Mouse (Mus musculus): ENCODE data around the gene Zbtb38. TPM values are rescaled to one million over a fixed set of nuclear protein-coding genes. Genes with fewer than 3 reads are reported as not detected.
A peak's percentile ranks its signal among the peaks of the same experiment; 100 is the strongest.

The Zbtb38 gene
- 22.7 and 24.7 TPM in 2 replicates for polyA plus RNA-seq (2014; fragmentation: Nextera tagmentation; extraction: Ambion mirVana)

DNA sequence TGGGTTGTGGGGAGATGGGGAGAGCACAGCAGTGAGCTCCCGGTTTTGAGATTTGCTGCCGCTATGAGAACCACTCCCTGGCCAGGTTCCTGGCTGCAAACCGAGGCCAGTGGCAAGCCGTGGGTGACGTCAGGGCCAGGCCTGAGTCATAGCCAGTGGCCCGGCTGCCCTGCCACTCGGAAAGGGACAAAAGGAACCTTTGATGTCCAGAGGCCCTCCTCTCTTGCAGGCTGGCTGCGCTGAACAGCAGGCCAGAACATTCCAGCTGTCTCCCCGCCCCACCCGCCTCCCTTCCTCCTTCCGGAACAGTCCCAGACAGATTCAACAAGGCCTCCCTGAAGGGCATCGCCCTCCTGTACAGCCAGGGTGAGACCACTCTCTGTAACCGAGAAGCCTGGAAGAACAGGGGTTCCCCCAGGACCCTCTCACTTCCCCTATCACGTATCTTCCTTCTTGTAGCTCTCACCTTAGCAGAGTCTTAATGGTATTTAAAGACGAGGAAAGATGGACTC, at the start of gene Zbtb38:
Gene Zbtb38, minus strand, starts transcription at position 229 of the 512 bp plus-strand sequence.
- Histone ChIP-seq H3K27me3 (ENCODE audit: control insufficient read depth, insufficient read depth, low read length) (no peaks in the 10 kb centered on the region), H3K4me2 (peak within 1 kb of the TSS; percentile 15), H3K9me3 (replicated peaks; ENCODE audit: control insufficient read depth, low read length) (no peaks in the 10 kb centered on the region; the same call in 1 of the 2 replicates), H3K27ac (ENCODE audit: low read depth, low read length) (peak within 1 kb of the TSS; percentile 90), H3K4me1 (ENCODE audit: control insufficient read depth, insufficient read depth, low read length) (peaks cover 15% of the 10 kb centered on the region), H3K9ac (ENCODE audit: low read depth, low read length) (peak within 1 kb of the TSS; percentile 44; the same call in 1 of the 2 replicates), H3K4me3 (ENCODE audit: low read depth, low read length) (no peak within 1 kb of the TSS), H3K36me3 (ENCODE audit: control insufficient read depth, insufficient read depth, low read length) (no peaks in the 10 kb centered on the region)
- WGBS (ENCODE audit: insufficient replicate concordance), result 33% methylated on average over 15 of the region's 15 CpGs
- peak; percentile 86 for ATAC-seq (replicated peaks; ENCODE audit: insufficient number of reproducible peaks, low FRiP score, low TSS enrichment)

DNA sequence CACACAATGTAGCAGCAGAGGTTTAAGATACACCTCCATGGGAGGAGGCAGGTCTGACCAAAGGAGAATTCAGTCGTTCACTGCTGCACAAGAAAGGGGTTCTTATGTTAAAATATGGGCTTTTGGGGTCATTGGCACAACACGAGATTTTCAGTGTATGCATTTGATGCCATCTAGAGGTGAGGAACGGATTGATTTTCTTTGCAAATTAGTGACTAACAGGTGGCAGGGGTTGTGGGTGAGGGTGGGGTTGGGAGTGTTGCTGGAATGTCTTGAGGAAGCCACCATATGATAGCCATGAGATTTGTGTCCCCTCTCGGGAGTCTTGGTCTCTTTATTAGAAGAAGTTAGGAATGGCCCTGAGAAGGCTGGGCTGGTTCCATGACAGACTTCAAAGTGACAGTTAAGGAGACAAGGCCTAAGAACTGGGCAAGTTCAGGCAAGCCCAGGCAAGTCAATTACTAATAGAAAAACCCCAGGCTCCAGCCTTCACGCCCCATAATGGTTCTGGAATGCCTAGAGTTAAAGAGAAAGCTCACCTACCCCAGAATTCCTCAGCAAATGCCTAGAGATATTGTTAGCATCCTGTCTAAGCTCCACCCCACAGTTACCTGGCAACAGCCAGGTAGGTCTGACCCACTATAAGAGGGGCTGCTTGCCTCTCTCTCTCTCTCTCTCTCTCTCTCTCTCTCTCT, 47.6 kb upstream of the Zbtb38 start:
- no peak overlapping the region for H3K9ac ChIP-seq (ENCODE audit: low read depth, low read length)
- 26% methylated on average over 5 of the region's 5 CpGs for WGBS (ENCODE audit: insufficient replicate concordance)
- H3K4me1 ChIP-seq (ENCODE audit: control insufficient read depth, insufficient read depth, low read length), result no peaks in the 10 kb centered on the region; the same call in 1 of the 2 replicates
- no peak overlapping the region for H3K4me2 ChIP-seq
- no peak overlapping the region for H3K27ac ChIP-seq (ENCODE audit: low read depth, low read length)
- H3K4me3 ChIP-seq (ENCODE audit: low read depth, low read length), result no peak overlapping the region
- ATAC-seq (replicated peaks; ENCODE audit: insufficient number of reproducible peaks, low FRiP score, low TSS enrichment), result no peak
- H3K9me3 ChIP-seq (replicated peaks; ENCODE audit: control insufficient read depth, low read length), result no peaks in the 10 kb centered on the region
- no peaks in the 10 kb centered on the region for H3K36me3 ChIP-seq (ENCODE audit: control insufficient read depth, insufficient read depth, low read length)
- H3K27me3 ChIP-seq (ENCODE audit: control insufficient read depth, insufficient read depth, low read length), result no peaks in the 10 kb centered on the region

DNA sequence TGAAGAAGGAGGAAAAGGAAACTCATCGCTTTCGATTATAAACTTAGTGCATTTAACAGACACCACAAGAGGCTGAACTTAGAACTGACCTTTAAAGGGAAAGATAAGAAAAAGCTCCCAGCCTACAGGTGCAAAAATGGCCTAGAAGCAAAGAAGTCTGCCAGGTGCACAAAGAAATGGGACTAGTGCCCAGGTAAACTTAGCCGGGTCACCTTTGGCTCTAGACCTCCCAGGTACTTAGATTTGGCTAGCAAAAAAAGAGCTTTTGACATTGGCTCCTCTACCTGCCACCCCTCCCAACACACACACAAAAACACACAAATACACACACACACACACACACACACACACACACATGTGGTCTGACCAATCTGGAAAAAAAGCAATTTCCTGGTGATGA, 44.7 kb upstream of the Zbtb38 start:
- ATAC-seq (replicated peaks; ENCODE audit: insufficient number of reproducible peaks, low FRiP score, low TSS enrichment), result no peak
- Histone ChIP-seq H3K36me3 (ENCODE audit: control insufficient read depth, insufficient read depth, low read length) (no peaks in the 10 kb centered on the region), H3K27ac (ENCODE audit: low read depth, low read length) (no peak overlapping the region), H3K4me1 (ENCODE audit: control insufficient read depth, insufficient read depth, low read length) (no peaks in the 10 kb centered on the region; the same call in 1 of the 2 replicates), H3K4me3 (ENCODE audit: low read depth, low read length) (no peak overlapping the region), H3K27me3 (ENCODE audit: control insufficient read depth, insufficient read depth, low read length) (no peaks in the 10 kb centered on the region), H3K4me2 (no peak overlapping the region), H3K9ac (ENCODE audit: low read depth, low read length) (no peak overlapping the region), H3K9me3 (replicated peaks; ENCODE audit: control insufficient read depth, low read length) (no peaks in the 10 kb centered on the region)
- WGBS (ENCODE audit: insufficient replicate concordance), result 92% methylated on average over 3 of the region's 3 CpGs

DNA sequence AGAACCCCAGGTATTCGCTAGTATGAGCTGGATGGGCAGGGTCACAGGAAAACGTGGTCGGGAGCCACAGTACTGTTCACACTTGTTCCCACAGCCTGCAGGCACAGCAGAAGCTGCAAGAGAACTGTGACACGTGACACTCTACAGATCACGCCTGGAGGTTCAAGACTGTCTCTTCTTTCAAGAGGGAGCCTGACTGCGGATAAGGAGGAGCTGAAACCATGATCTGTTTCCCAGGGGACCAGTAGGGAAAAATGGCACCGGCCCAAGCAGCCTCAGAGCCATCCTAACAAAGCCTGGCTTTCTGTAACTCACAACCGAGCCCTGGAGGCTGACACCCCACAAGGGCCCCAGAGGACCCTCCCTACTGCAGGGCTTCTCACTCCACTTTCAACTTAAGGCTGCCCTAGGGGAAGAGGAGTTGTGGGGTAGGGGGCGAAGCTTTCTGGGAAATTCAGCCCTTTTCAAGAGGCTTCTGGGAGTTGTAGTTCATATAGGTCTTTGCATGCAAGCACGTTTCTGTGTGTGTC, 42.8 kb upstream of the Zbtb38 start:
- Histone ChIP-seq H3K4me2 (peak overlapping the region; percentile 73), H3K9me3 (replicated peaks; ENCODE audit: control insufficient read depth, low read length) (no peaks in the 10 kb centered on the region), H3K9ac (ENCODE audit: low read depth, low read length) (peak overlapping the region; percentile 74), H3K27ac (ENCODE audit: low read depth, low read length) (0 out of 2 replicates have a peak overlapping the region, but pooled peaks have one; percentile 29), H3K27me3 (ENCODE audit: control insufficient read depth, insufficient read depth, low read length) (no peaks in the 10 kb centered on the region), H3K36me3 (ENCODE audit: control insufficient read depth, insufficient read depth, low read length) (no peaks in the 10 kb centered on the region), H3K4me3 (ENCODE audit: low read depth, low read length) (peak overlapping the region; percentile 41), H3K4me1 (ENCODE audit: control insufficient read depth, insufficient read depth, low read length) (no peaks in the 10 kb centered on the region; the same call in 1 of the 2 replicates)
- WGBS (ENCODE audit: insufficient replicate concordance), result 10% methylated on average over 10 of the region's 10 CpGs
- peak; percentile 57 for ATAC-seq (replicated peaks; ENCODE audit: insufficient number of reproducible peaks, low FRiP score, low TSS enrichment)

DNA sequence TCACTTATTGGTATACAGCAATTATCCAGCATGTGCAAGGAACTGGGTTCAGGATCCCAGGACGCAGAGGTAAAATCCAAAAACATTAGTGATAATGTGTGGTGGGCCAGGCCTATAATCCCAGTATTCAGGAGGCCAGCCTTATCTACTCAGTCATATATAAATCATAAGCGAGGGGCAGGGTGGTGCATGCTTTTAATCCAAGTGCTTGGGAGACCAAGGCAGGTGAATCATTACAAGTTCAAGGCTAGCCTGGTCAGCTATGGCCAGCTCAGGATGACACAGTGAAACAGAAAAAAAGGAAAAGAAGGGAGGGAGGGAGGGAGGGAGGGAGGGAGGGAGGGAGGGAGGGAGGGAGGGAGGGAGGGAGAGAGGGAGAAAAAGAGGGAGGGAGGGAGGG, 42.0 kb upstream of the Zbtb38 start:
- H3K9ac ChIP-seq (ENCODE audit: low read depth, low read length), result no peak overlapping the region
- no peaks in the 10 kb centered on the region for H3K36me3 ChIP-seq (ENCODE audit: control insufficient read depth, insufficient read depth, low read length)
- no peaks in the 10 kb centered on the region for H3K9me3 ChIP-seq (replicated peaks; ENCODE audit: control insufficient read depth, low read length)
- no peak for ATAC-seq (replicated peaks; ENCODE audit: insufficient number of reproducible peaks, low FRiP score, low TSS enrichment)
- 81% methylated on average over 2 of the region's 2 CpGs for WGBS (ENCODE audit: insufficient replicate concordance)
- H3K4me2 ChIP-seq, result no peak overlapping the region
- H3K4me3 ChIP-seq (ENCODE audit: low read depth, low read length), result no peak overlapping the region
- no peaks in the 10 kb centered on the region for H3K27me3 ChIP-seq (ENCODE audit: control insufficient read depth, insufficient read depth, low read length)
- no peaks in the 10 kb centered on the region; the same call in 1 of the 2 replicates for H3K4me1 ChIP-seq (ENCODE audit: control insufficient read depth, insufficient read depth, low read length)
- no peak overlapping the region for H3K27ac ChIP-seq (ENCODE audit: low read depth, low read length)

DNA sequence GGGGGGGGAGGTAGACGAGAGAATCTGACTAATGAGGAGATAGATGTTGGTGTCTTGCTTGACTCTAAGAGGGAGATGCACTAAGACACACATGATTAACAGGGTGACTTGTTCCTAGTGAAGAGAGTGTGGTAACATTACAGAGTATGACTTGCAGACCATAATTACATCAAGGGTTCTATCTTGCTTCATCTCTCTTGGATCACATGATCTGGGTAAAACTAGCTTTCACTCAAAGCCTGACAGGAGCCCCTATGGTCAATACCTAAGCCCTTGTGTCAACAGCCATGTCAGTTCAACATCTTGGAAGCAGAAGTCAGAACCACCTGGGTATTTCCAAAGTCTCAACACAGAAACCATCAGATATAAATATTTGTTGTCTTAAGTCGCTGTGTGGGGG, 39.9 kb upstream of the Zbtb38 start:
- ATAC-seq (replicated peaks; ENCODE audit: insufficient number of reproducible peaks, low FRiP score, low TSS enrichment), result no peak

DNA sequence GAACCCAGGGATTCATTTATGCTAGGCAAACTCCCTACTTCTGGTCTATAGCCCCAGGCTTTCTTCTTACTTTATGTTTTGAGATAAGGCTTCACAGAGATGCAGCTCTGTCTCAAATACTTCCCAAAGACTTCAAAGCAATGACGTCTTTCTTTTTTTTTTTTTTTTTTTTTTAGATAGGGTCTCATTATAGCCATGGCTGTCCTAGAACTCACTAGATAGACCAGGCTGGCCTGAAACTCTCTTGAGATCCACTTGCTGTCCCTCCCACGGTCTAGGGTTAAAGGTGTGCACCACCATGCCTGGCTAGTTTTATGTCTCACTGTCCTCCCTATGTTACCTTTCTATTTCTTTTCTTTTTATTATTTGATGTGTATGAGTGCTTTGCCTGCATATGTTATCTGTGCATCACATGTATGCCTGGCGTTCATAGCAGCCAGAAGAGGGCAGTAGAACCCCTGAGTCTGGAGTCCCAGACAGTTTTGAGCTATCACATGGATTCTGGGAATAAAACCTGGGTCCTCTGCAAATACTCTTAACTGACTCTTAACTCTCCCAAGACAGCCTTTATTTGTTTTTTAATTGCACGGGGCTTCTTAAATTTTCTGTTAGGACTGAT, 37.9 kb upstream of the Zbtb38 start:
- Histone ChIP-seq H3K4me2 (no peak overlapping the region), H3K9ac (ENCODE audit: low read depth, low read length) (no peak overlapping the region), H3K27me3 (ENCODE audit: control insufficient read depth, insufficient read depth, low read length) (no peaks in the 10 kb centered on the region), H3K27ac (ENCODE audit: low read depth, low read length) (no peak overlapping the region), H3K9me3 (replicated peaks; ENCODE audit: control insufficient read depth, low read length) (no peaks in the 10 kb centered on the region), H3K4me1 (ENCODE audit: control insufficient read depth, insufficient read depth, low read length) (no peaks in the 10 kb centered on the region; the same call in 1 of the 2 replicates), H3K4me3 (ENCODE audit: low read depth, low read length) (no peak overlapping the region), H3K36me3 (ENCODE audit: control insufficient read depth, insufficient read depth, low read length) (no peaks in the 10 kb centered on the region)
- 38% methylated on average over 4 of the region's 4 CpGs for WGBS (ENCODE audit: insufficient replicate concordance)
- ATAC-seq (replicated peaks; ENCODE audit: insufficient number of reproducible peaks, low FRiP score, low TSS enrichment), result no peak

More for the DNA sequence above, 39.9 kb upstream of the Zbtb38 start:
- 71% methylated on average over 2 of the region's 2 CpGs for WGBS (ENCODE audit: insufficient replicate concordance)
- Histone ChIP-seq H3K9me3 (replicated peaks; ENCODE audit: control insufficient read depth, low read length) (no peaks in the 10 kb centered on the region), H3K27ac (ENCODE audit: low read depth, low read length) (no peak overlapping the region), H3K27me3 (ENCODE audit: control insufficient read depth, insufficient read depth, low read length) (no peaks in the 10 kb centered on the region), H3K4me2 (no peak overlapping the region), H3K9ac (ENCODE audit: low read depth, low read length) (no peak overlapping the region), H3K4me1 (ENCODE audit: control insufficient read depth, insufficient read depth, low read length) (no peaks in the 10 kb centered on the region; the same call in 1 of the 2 replicates), H3K4me3 (ENCODE audit: low read depth, low read length) (no peak overlapping the region), H3K36me3 (ENCODE audit: control insufficient read depth, insufficient read depth, low read length) (no peaks in the 10 kb centered on the region)

DNA sequence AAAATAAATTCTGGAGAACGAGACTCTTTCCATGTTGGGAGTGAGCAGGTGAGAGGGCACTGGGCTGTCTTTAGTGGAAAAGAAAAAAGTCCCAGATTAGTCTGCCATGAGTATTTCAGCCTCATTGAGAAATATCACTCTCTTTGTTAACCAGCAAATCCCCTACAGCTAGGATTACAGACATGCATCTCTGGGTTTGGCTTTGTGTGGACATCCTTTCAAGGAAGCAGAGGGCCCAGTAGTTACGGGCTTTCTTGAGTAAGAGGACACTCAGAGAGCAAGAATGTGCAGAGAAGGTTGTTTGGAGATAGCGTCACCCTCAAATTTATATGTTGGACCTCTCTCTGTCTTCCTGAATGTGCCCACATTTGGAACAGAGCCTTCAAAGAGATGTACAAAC, 37.3 kb upstream of the Zbtb38 start:
- H3K27ac ChIP-seq (ENCODE audit: low read depth, low read length), result no peak overlapping the region
- H3K9ac ChIP-seq (ENCODE audit: low read depth, low read length), result no peak overlapping the region
- H3K4me3 ChIP-seq (ENCODE audit: low read depth, low read length), result no peak overlapping the region
- no peaks in the 10 kb centered on the region for H3K36me3 ChIP-seq (ENCODE audit: control insufficient read depth, insufficient read depth, low read length)
- no peak for ATAC-seq (replicated peaks; ENCODE audit: insufficient number of reproducible peaks, low FRiP score, low TSS enrichment)
- no peaks in the 10 kb centered on the region for H3K4me1 ChIP-seq (ENCODE audit: control insufficient read depth, insufficient read depth, low read length)
- no peaks in the 10 kb centered on the region for H3K27me3 ChIP-seq (ENCODE audit: control insufficient read depth, insufficient read depth, low read length)
- H3K9me3 ChIP-seq (replicated peaks; ENCODE audit: control insufficient read depth, low read length), result no peaks in the 10 kb centered on the region
- 73% methylated on average over 3 of the region's 3 CpGs for WGBS (ENCODE audit: insufficient replicate concordance)
- no peak overlapping the region for H3K4me2 ChIP-seq

Measured in heart, embryonic 11.5 days (tissue).